Mouse (Mus musculus) gastrocnemius, postnatal 14 days (tissue): Measurements from ENCODE around the gene Fate1. TPM values are rescaled to one million over a fixed set of nuclear protein-coding genes. Genes with fewer than 3 reads are reported as not detected.

ENCODE experiments used
- DNase-seq: peaks from one replicate; pipeline ENCODE4 v3.0.0; 2021; ENCODE audit warnings: mixed read lengths
- intact Hi-C: fragments of 180-260 bp; cut with DNase I; formaldehyde crosslinking; loops from one replicate; pipeline ENCODE4 v1.15.1; 2025; ENCODE audit warnings: low total_unique reads
- total RNA-seq, 2 experiments: library from RNA; stranded (reverse); gene quantifications; 2 replicates each; pipeline ENCODE4 v1.2.3; 2021

The Fate1 gene
- total RNA-seq, 2 experiments from 2014 or later = not detected

GRCm38 (mm10) chrX:72023542-72023941 is 50.8 kb downstream of the Fate1 start:
- intact Hi-C loops = no loop called here
- DNase-seq = no peak

Other genes with a start within 250 kb of the Fate1 start
- gene Vma21, start 157.1 kb upstream of the Fate1 start, total RNA-seq = 10 to 100 TPM; 19.1 to 22.2 TPM
- gene Gm1141, start 52.0 kb upstream of the Fate1 start, total RNA-seq = under 1 TPM in 1 of 2 experiments, not detected in 1; 0.31 TPM
- 10 to 100 TPM; 12.9 to 13.7 TPM for gene Prrg3, start 10.4 kb upstream of the Fate1 start, total RNA-seq
- under 1 TPM in 1 of 2 experiments, not detected in 1; 0.07 TPM for gene Cnga2, start 18.9 kb downstream of the Fate1 start, total RNA-seq
- not detected for gene Magea4, start 249.0 kb downstream of the Fate1 start, total RNA-seq